In the genomic region with DNA sequence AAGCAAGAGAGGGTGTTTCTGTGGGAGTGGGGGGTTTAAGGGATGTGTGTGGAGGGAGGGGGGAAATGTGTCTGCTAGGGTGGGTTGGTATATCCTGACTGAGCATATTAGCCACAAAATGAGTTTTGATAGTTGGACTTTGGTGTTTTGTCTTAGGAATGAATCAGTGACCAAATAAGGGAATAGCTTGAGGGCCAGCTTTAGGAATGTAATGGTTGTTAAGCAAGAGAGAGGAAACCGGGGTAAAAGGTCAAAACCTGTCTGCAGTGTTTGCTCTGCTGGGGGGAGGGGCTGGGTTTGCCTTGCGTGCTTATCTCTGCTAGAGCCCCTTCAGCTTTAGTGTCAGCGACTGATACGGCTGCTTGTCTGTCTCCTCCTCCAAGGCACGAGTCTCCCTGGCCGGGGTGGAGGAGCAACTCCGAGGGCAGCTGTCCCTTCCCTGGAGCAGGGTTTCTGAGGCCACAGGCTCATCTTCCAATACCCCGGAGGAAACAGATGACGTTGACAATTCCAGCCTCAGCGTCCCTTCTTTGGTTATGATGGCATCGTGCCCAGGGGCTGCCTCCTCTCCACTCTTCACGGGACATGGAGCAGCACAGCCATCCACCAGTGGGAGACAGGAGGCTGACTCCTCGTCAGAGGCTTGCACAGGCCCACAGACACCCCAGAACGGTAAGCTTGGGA, we compare ENCODE assay signal across 8 mouse cellular contexts. TPM values are rescaled to one million over a fixed set of nuclear protein-coding genes. Genes with fewer than 3 reads are reported as not detected.
DNase-seq lines count a peak whose midpoint lies in the region; ATAC-seq and TF ChIP-seq lines count a peak whose summit lies in the region.

No protein-coding gene starts in this region.

- no peaks in the 10 kb centered on the region for H3K9me3 ChIP-seq in forebrain, embryonic 10.5 days
- H3K9me3 ChIP-seq in forebrain, embryonic 16.5 days (ENCODE audit: control insufficient read depth, low read length) = no peaks in the 10 kb centered on the region
- no peaks in the 10 kb centered on the region for H3K9me3 ChIP-seq in kidney, embryonic 15.5 days (replicated peaks)
- no peaks in the 10 kb centered on the region for H3K9me3 ChIP-seq in stomach, embryonic 14.5 days (ENCODE audit: control insufficient read depth, low read depth, low read length)

- H3K4me3 ChIP-seq in forebrain, embryonic 10.5 days = peak overlapping the region; percentile 31
- no peak overlapping the region for H3K4me3 ChIP-seq in forebrain, embryonic 16.5 days (replicated peaks; ENCODE audit: low read length)
- H3K4me3 ChIP-seq in kidney, embryonic 15.5 days (replicated peaks) = peak overlapping the region; percentile 25
- no peak overlapping the region; the same call in 1 of the 2 replicates for H3K4me3 ChIP-seq in stomach, embryonic 14.5 days (ENCODE audit: low read depth, low read length)

- no peak overlapping the region for H3K4me2 ChIP-seq in forebrain, embryonic 16.5 days (ENCODE audit: low read length)
- H3K4me2 ChIP-seq in kidney, embryonic 15.5 days = peak overlapping the region; percentile 52
- peak overlapping the region; percentile 33 for H3K4me2 ChIP-seq in stomach, embryonic 14.5 days (replicated peaks; ENCODE audit: low read depth, low read length)

- no peaks in the 10 kb centered on the region for H3K36me3 ChIP-seq in forebrain, embryonic 10.5 days (replicated peaks)
- no peaks in the 10 kb centered on the region for H3K36me3 ChIP-seq in forebrain, embryonic 16.5 days (ENCODE audit: control insufficient read depth, insufficient read depth)
- 0 out of 2 replicates have a peak, but pooled peaks cover 3% of the 10 kb centered on the region for H3K36me3 ChIP-seq in kidney, embryonic 15.5 days
- no peaks in the 10 kb centered on the region; the same call in 1 of the 2 replicates for H3K36me3 ChIP-seq in stomach, embryonic 14.5 days (ENCODE audit: control insufficient read depth, insufficient read depth, low read length)

- peaks cover 24% of the 10 kb centered on the region for H3K4me1 ChIP-seq in forebrain, embryonic 10.5 days
- H3K4me1 ChIP-seq in forebrain, embryonic 16.5 days (replicated peaks; ENCODE audit: control insufficient read depth, insufficient read depth, low read length) = no peaks in the 10 kb centered on the region
- H3K4me1 ChIP-seq in kidney, embryonic 15.5 days = peaks cover 29% of the 10 kb centered on the region
- H3K4me1 ChIP-seq in stomach, embryonic 14.5 days (ENCODE audit: control insufficient read depth, insufficient read depth, low read length) = peaks cover 12% of the 10 kb centered on the region; the same call in 1 of the 2 replicates

- no peaks in the 10 kb centered on the region for H3K27me3 ChIP-seq in forebrain, embryonic 10.5 days (ENCODE audit: poor library complexity, severe bottlenecking)
- no peaks in the 10 kb centered on the region for H3K27me3 ChIP-seq in forebrain, embryonic 16.5 days (replicated peaks; ENCODE audit: control insufficient read depth, insufficient read depth, low read length)
- no peaks in the 10 kb centered on the region for H3K27me3 ChIP-seq in kidney, embryonic 15.5 days
- no peaks in the 10 kb centered on the region for H3K27me3 ChIP-seq in stomach, embryonic 14.5 days (ENCODE audit: control insufficient read depth, insufficient read depth, low read length)

- DNase-seq in forebrain, embryonic 10.5 days (ENCODE audit: extremely low spot score, low spot score) = peak; percentile 61
- DNase-seq in brain, embryonic 14.5 days (ENCODE audit: low read depth) = peak; percentile 25
- DNase-seq in heart, adult 9 months (ENCODE audit: low spot score in 2 of 2) = peak; percentile 42 to 55
- peak; percentile 90 for DNase-seq in lung, postnatal 36 days
- no peak for DNase-seq in T-cell, adult 2 months (ENCODE audit: low spot score)

- no peak for TF ChIP-seq POLR2A in brain, embryonic 14.5 days (IDR thresholded peaks at IDR 0.05; ENCODE audit: borderline replicate concordance, extremely low read depth, insufficient read depth, insufficient read length, poor library complexity, severe bottlenecking)

- no peak for ATAC-seq in forebrain, embryonic 16.5 days
- peak; percentile 85 for ATAC-seq in kidney, embryonic 15.5 days (replicated peaks; ENCODE audit: low FRiP score)
- ATAC-seq in stomach, embryonic 14.5 days (ENCODE audit: insufficient number of reproducible peaks, insufficient read depth, low FRiP score, low read depth) = peak; percentile 84

- H3K27ac ChIP-seq in forebrain, embryonic 10.5 days = peak overlapping the region; percentile 83
- H3K27ac ChIP-seq in forebrain, embryonic 16.5 days (ENCODE audit: low read length) = no peak overlapping the region
- peak overlapping the region; percentile 95 for H3K27ac ChIP-seq in kidney, embryonic 15.5 days
- H3K27ac ChIP-seq in stomach, embryonic 14.5 days (ENCODE audit: low read length) = peak overlapping the region; percentile 86

- no peak for TF ChIP-seq CTCF in brain, embryonic 14.5 days (IDR thresholded peaks at IDR 0.05; ENCODE audit: borderline replicate concordance, extremely low read depth, insufficient read depth, insufficient read length)

- H3K9ac ChIP-seq in forebrain, embryonic 16.5 days (replicated peaks; ENCODE audit: low read depth, low read length) = no peak overlapping the region
- peak overlapping the region; percentile 18; the same call in 1 of the 2 replicates for H3K9ac ChIP-seq in kidney, embryonic 15.5 days
- H3K9ac ChIP-seq in stomach, embryonic 14.5 days (replicated peaks; ENCODE audit: low read depth, low read length) = no peak overlapping the region; the same call in 1 of the 2 replicates

- 17% methylated on average over 14 of the region's 14 CpGs for WGBS in forebrain, embryonic 10.5 days
- WGBS in forebrain, embryonic 16.5 days = 17% methylated on average over 14 of the region's 14 CpGs
- WGBS in kidney, embryonic 15.5 days = 1% methylated on average over 14 of the region's 14 CpGs
- WGBS in stomach, embryonic 14.5 days = 2% methylated on average over 14 of the region's 14 CpGs

RNA-seq across cellular contexts. Expression of a gene that starts 6.3 kb away (rescaled TPM):
- polyA plus RNA-seq in forebrain, embryonic 10.5 days (2016; fragmentation: Nextera tagmentation; extraction: Ambion mirVana) = 0.62 and 0.76 TPM in 2 replicates
- 1.1 and 1.6 TPM in 2 replicates for polyA plus RNA-seq in forebrain, embryonic 16.5 days (2015; fragmentation: Nextera tagmentation; extraction: Ambion mirVana)
- 25.1 and 27.6 TPM in 2 replicates for polyA plus RNA-seq in brain, embryonic 14.5 days (2012; rRNA removed)
- 0.49 and 0.77 TPM in 2 replicates for polyA plus RNA-seq in kidney, embryonic 15.5 days (2015; fragmentation: Nextera tagmentation; extraction: Ambion mirVana)
- 1.1 and 1.4 TPM in 2 replicates for polyA plus RNA-seq in stomach, embryonic 14.5 days (2014; fragmentation: Nextera tagmentation; extraction: Ambion mirVana)

RNA-seq across cellular contexts. Expression of a gene that starts 29.1 kb away (rescaled TPM):
- not detected in 2 replicates for polyA plus RNA-seq in forebrain, embryonic 10.5 days (2016; fragmentation: Nextera tagmentation; extraction: Ambion mirVana)
- 0.49 TPM in 1 of 2 replicates, not detected in the other for polyA plus RNA-seq in forebrain, embryonic 16.5 days (2015; fragmentation: Nextera tagmentation; extraction: Ambion mirVana)
- polyA plus RNA-seq in brain, embryonic 14.5 days (2012; rRNA removed) = 0.52 and 0.85 TPM in 2 replicates
- 0.81 and 1.2 TPM in 2 replicates for polyA plus RNA-seq in kidney, embryonic 15.5 days (2015; fragmentation: Nextera tagmentation; extraction: Ambion mirVana)
- 8.1 and 10.2 TPM in 2 replicates for polyA plus RNA-seq in stomach, embryonic 14.5 days (2014; fragmentation: Nextera tagmentation; extraction: Ambion mirVana)

RNA-seq across cellular contexts. Expression of a gene that starts 50.0 kb away (rescaled TPM):
- 282 and 289 TPM in 2 replicates for polyA plus RNA-seq in forebrain, embryonic 10.5 days (2016; fragmentation: Nextera tagmentation; extraction: Ambion mirVana)
- polyA plus RNA-seq in forebrain, embryonic 16.5 days (2015; fragmentation: Nextera tagmentation; extraction: Ambion mirVana) = 231 and 237 TPM in 2 replicates
- 183 and 266 TPM in 2 replicates for polyA plus RNA-seq in brain, embryonic 14.5 days (2012; rRNA removed)
- polyA plus RNA-seq in kidney, embryonic 15.5 days (2015; fragmentation: Nextera tagmentation; extraction: Ambion mirVana) = 268 and 273 TPM in 2 replicates
- polyA plus RNA-seq in stomach, embryonic 14.5 days (2014; fragmentation: Nextera tagmentation; extraction: Ambion mirVana) = 260 and 268 TPM in 2 replicates

RNA-seq across cellular contexts. Expression of a gene that starts 52.3 kb away (rescaled TPM):
- polyA plus RNA-seq in forebrain, embryonic 10.5 days (2016; fragmentation: Nextera tagmentation; extraction: Ambion mirVana) = 3.8 and 3.9 TPM in 2 replicates
- polyA plus RNA-seq in forebrain, embryonic 16.5 days (2015; fragmentation: Nextera tagmentation; extraction: Ambion mirVana) = 1.4 and 1.5 TPM in 2 replicates
- polyA plus RNA-seq in brain, embryonic 14.5 days (2012; rRNA removed) = 4.0 and 4.2 TPM in 2 replicates
- 5.2 and 5.3 TPM in 2 replicates for polyA plus RNA-seq in kidney, embryonic 15.5 days (2015; fragmentation: Nextera tagmentation; extraction: Ambion mirVana)
- 6.3 and 7.4 TPM in 2 replicates for polyA plus RNA-seq in stomach, embryonic 14.5 days (2014; fragmentation: Nextera tagmentation; extraction: Ambion mirVana)

Comparison
In these comparisons a context has a peak if more than half of its experiments do, and no peak if none do; other contexts are left out.
1. H3K4me3 ChIP-seq: peak in forebrain, embryonic 10.5 days (single experiment) and kidney, embryonic 15.5 days (single experiment); none in forebrain, embryonic 16.5 days (single experiment) and stomach, embryonic 14.5 days (single experiment).
2. RNA of a gene that starts 6.3 kb away (polyA plus RNA-seq): 25.1 to 27.6 TPM in brain, embryonic 14.5 days; 1.1 to 1.6 TPM in forebrain, embryonic 16.5 days, 1.1 to 1.4 TPM in stomach, embryonic 14.5 days, 0.62 to 0.76 TPM in forebrain, embryonic 10.5 days and 0.49 to 0.77 TPM in kidney, embryonic 15.5 days; every median in the first group is over 10 times any median in the second.